Mouse (Mus musculus): ENCODE data around the gene Adcy5. TPM values are rescaled to one million over a fixed set of nuclear protein-coding genes. Genes with fewer than 3 reads are reported as not detected.

Gene Adcy5
- 2.5 and 2.8 TPM in 2 replicates for polyA plus RNA-seq (2016; fragmentation: Nextera tagmentation; extraction: Ambion mirVana)

DNA sequence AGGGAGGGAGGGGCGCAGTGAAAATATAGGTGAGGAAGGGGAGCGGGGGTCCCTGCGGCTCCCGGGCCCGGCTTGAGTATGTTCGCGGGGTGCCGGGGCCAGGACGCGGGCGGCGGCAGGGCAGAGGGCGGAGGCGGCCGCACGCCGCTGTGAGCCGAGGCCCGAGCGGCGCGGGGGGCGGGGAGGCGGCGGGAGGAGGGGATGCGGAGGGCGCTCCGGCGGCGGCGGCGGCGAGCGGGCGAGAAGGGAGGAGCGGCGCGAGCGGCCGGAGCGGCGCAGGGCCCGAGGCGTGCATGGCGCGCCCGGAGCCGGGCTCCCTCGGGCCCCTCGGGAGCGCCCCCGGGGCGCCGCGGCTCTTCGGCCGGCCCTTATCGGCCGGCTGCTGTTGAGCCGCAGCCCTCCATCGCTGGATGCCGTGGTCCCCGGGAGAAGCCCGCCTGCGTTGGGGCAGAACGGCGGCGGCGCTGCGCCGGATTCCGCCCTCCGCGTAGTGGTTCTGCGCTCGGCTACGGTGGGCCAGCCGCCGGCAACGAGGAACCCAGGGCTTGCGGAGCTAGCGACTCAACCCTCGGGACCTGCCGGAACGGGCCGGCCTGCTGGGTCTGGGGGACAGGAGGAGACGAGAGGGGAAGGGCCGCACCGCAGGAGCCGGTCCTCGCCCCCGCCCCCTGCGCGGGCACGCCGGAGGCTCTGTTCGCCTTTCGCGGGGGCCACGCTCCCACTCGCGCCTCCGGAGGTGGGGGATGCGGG is at the start of gene Adcy5:
Gene Adcy5 (plus strand): TSS at position 237 of the 750 bp plus-strand sequence.
- Histone ChIP-seq H3K9ac (peak within 1 kb of the TSS; percentile 80), H3K4me1 (peaks cover 38% of the 10 kb centered on the region), H3K36me3 (replicated peaks) (no peaks in the 10 kb centered on the region), H3K9me3 (no peaks in the 10 kb centered on the region), H3K4me2 (peak within 1 kb of the TSS; percentile 98), H3K4me3 (replicated peaks) (peak within 1 kb of the TSS; percentile 73), H3K27me3 (peaks cover 67% of the 10 kb centered on the region), H3K27ac (peak within 1 kb of the TSS; percentile 78)
- peak; percentile 69 for ATAC-seq (ENCODE audit: low FRiP score)
- 1% methylated on average over 54 of the region's 104 CpGs for WGBS

DNA sequence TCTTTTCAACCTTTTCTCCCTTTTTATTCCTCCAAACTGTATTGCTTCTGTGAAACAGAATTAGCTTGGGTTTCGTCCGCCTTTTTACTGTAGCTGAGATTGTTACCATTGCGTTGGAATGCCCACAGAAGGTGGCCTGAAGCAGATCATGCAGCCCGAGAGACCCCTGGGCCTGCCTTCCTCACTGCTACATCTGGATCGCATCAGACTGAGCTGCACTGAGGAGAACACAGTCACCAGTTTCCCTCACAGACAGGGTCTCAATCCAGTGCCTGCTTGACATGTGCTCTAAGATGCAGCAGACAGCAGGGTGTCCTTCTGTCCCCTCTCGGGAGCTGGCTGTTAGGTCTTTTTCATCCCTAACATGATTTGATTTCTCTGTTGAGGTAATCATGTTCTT is 46.7 kb upstream of the Adcy5 start:
- ATAC-seq (ENCODE audit: low FRiP score) = no peak
- Histone ChIP-seq H3K9me3 (no peaks in the 10 kb centered on the region), H3K27ac (no peak overlapping the region), H3K4me2 (no peak overlapping the region), H3K27me3 (no peaks in the 10 kb centered on the region), H3K4me1 (peaks cover 8% of the 10 kb centered on the region), H3K4me3 (replicated peaks) (no peak overlapping the region), H3K36me3 (replicated peaks) (peaks cover 16% of the 10 kb centered on the region; the same call in 1 of the 2 replicates), H3K9ac (no peak overlapping the region)
- 77% methylated on average over 6 of the region's 6 CpGs for WGBS

DNA sequence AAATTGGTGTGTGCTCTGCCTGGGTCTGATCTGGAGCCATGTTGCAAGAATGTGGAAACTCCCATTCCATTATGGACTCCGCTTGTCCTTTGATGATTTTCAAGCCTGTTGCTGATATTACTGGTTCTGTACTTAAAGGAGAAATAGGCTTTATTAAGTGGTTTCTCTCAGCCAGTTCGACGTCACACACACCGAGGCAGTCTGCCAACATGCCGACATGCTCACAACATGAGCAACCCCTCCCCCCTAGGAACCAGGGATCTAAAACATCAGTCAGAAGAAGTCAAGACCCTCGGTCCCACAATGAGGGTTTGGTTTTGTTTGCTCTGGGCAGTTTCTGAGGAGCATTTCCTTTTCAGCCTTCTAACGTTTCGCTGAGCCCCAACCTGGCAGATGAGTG is 45.5 kb upstream of the Adcy5 start:
- Histone ChIP-seq H3K4me1 (peaks cover 8% of the 10 kb centered on the region), H3K9me3 (no peaks in the 10 kb centered on the region), H3K4me2 (no peak overlapping the region), H3K36me3 (replicated peaks) (peaks cover 12% of the 10 kb centered on the region; the same call in 1 of the 2 replicates), H3K27me3 (no peaks in the 10 kb centered on the region), H3K9ac (no peak overlapping the region), H3K27ac (no peak overlapping the region), H3K4me3 (replicated peaks) (no peak overlapping the region)
- WGBS = 62% methylated on average over 8 of the region's 8 CpGs
- ATAC-seq (ENCODE audit: low FRiP score) = no peak

DNA sequence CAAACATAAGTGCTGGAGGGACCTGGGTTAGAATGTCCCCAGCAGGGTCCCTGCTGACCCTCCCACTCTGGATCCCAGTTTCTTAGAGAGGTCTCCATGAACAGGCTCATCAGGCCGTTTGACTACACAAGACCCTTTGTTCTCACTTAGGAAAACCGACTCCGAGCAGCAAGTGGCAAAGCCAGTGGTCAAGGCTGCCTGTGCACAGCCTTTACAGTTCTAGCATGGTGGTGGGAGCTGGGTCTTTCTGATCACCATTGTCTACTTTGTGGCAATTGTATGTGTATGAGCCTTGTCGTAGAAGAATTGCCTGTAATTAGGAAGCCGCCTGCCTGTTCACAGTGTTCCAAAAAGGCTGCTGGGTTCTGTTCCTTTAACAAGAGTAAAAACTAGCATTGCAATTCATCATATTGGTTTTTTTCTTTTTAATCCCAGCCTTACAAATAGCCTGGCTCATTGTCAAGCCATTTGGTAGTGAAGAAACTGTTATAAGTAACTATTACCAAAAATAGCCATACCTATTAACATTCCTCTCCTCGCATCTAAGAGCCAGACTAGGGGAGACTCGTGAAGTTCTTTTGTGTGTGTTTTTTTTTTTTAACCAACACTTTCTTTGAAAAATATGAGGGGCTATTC is 44.9 kb upstream of the Adcy5 start:
- Histone ChIP-seq H3K4me1 (peaks cover 8% of the 10 kb centered on the region), H3K27ac (0 out of 2 replicates have a peak overlapping the region, but pooled peaks have one; percentile 11), H3K4me2 (no peak overlapping the region), H3K4me3 (replicated peaks) (no peak overlapping the region), H3K36me3 (replicated peaks) (peaks cover 10% of the 10 kb centered on the region; the same call in 1 of the 2 replicates), H3K9ac (no peak overlapping the region), H3K9me3 (no peaks in the 10 kb centered on the region), H3K27me3 (no peaks in the 10 kb centered on the region)
- no peak for ATAC-seq (ENCODE audit: low FRiP score)
- WGBS = 25% methylated on average over 7 of the region's 7 CpGs

DNA sequence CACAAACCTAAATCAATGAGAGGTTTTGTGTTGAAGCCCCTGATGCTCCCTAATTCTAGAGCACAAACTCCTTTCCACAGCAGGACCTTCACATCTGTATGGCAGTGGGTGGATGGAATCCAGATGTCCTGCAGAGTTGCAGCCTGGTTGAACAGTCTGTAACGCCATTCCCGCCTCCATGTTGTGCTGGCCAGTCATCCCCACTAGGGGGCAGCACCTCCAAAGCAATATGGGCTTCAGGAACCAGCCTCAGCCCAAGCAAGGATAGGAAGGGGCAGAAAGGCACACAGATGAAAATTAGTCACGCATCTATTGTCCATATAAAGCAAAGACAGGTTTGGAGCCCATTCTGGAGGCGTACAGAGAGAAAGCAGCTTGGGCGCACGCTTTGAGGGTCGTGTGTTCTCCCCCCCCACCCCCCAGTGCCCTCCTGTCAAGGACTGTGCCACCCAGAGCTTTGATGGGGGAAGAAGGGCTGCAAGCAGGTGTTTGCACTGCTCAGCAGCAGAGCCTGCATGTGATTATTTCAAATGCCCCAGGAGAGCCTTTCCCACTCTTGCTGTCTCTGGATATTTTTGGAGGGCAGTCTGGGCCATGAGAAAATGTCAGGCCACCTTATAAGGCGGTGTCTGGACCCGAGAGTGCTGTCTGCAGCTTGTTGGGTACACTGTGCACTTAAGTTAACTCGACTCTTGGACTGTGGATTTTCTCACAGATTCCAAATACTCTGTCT is 44.1 kb upstream of the Adcy5 start:
- Histone ChIP-seq H3K27me3 (no peaks in the 10 kb centered on the region), H3K9ac (peak overlapping the region; percentile 38; the same call in 1 of the 2 replicates), H3K27ac (no peak overlapping the region), H3K4me2 (peak overlapping the region; percentile 32; the same call in 1 of the 2 replicates), H3K9me3 (no peaks in the 10 kb centered on the region), H3K4me1 (peaks cover 8% of the 10 kb centered on the region), H3K36me3 (replicated peaks) (peaks cover 10% of the 10 kb centered on the region; the same call in 1 of the 2 replicates), H3K4me3 (replicated peaks) (no peak overlapping the region)
- peak; percentile 91 for ATAC-seq (ENCODE audit: low FRiP score)
- 32% methylated on average over 10 of the region's 10 CpGs for WGBS

DNA sequence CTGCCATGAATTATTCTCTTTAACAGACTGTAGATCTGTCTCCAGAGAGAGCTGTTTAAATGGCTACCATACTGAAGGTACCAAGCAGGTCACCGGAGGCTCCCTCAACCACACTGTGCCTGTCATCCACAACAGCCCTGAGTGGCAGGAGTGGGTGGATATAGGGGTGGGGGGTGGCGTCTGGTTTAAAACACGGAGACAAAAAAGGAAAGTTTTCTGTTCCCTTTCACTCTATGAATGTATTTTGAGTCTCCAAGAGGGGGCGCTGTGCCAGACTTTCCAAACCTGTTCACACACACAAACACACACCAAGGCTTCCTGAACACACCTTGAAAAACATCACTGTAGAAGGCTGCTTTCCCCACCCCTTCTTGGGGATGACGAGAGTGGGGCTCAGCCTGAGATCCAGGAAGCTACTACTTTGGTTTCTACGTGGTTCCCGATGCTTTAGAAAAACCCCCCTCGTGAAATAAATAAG is 43.5 kb upstream of the Adcy5 start:
- H3K9me3 ChIP-seq = no peaks in the 10 kb centered on the region
- H3K4me1 ChIP-seq = peaks cover 8% of the 10 kb centered on the region
- H3K9ac ChIP-seq = no peak overlapping the region; the same call in 1 of the 2 replicates
- no peak overlapping the region for H3K27ac ChIP-seq
- H3K4me2 ChIP-seq = no peak overlapping the region
- 64% methylated on average over 8 of the region's 8 CpGs for WGBS
- ATAC-seq (ENCODE audit: low FRiP score) = no peak
- H3K4me3 ChIP-seq (replicated peaks) = no peak overlapping the region
- peaks cover 10% of the 10 kb centered on the region; the same call in 1 of the 2 replicates for H3K36me3 ChIP-seq (replicated peaks)
- H3K27me3 ChIP-seq = no peaks in the 10 kb centered on the region

DNA sequence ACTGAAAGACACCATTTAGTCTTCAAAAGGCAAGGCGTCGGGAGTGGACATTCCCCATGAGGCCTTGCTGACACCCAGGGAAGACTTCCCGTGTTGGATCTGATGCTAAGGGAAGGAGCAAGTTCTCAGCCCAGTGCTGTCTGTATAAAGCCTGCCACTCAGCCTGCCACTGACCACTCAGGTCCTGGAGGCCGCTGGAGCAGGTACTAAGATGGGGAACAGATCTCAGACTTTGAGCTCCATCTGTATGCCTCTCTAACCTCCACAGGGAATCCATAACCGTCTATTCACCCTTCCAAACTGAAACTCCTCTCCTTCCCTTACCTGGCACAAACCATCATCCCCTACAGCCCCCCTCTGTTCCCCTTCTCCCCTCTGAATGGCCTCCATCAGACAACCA is 41.2 kb upstream of the Adcy5 start:
- WGBS = 92% methylated on average over 5 of the region's 5 CpGs
- no peak overlapping the region for H3K4me3 ChIP-seq (replicated peaks)
- H3K4me1 ChIP-seq = peaks cover 8% of the 10 kb centered on the region
- H3K9me3 ChIP-seq = no peaks in the 10 kb centered on the region
- no peak overlapping the region for H3K4me2 ChIP-seq
- no peak overlapping the region for H3K9ac ChIP-seq
- ATAC-seq (ENCODE audit: low FRiP score) = no peak
- no peaks in the 10 kb centered on the region for H3K36me3 ChIP-seq (replicated peaks)
- no peaks in the 10 kb centered on the region for H3K27me3 ChIP-seq
- no peak overlapping the region for H3K27ac ChIP-seq

DNA sequence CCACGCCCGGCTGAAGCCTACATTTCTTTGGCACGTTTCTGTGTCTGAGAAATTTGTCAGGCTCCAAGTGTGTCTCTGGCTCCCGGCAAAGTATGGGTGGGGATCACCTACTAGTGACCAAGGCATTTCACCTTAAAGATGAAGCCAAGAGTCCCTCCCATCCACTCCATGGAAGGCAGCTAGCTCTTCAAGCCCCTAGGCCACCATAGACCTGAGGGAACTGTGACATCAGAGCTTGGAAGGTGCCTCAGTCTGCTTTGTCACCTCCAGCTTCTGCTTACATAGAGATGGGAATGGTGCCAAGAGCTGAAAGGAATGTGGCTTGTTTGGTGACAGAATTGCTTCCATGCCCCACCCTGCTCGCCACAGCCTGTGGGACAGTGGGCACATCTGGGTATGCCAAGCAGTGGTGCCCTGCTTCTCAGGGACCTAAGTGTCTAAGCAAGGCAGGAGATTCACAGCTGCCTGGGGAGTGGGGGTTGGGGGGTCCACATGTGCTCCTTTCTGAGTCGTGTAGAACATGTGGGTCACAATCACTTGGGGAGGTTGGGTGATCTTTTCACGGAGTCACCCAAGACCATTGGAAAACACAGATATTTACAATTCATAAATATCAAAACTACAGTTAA is 38.2 kb upstream of the Adcy5 start:
- H3K27ac ChIP-seq = no peak overlapping the region
- no peaks in the 10 kb centered on the region; the same call in 1 of the 2 replicates for H3K4me1 ChIP-seq
- H3K36me3 ChIP-seq (replicated peaks) = no peaks in the 10 kb centered on the region
- H3K9me3 ChIP-seq = no peaks in the 10 kb centered on the region
- H3K27me3 ChIP-seq = no peaks in the 10 kb centered on the region
- H3K9ac ChIP-seq = no peak overlapping the region
- ATAC-seq (ENCODE audit: low FRiP score) = no peak
- no peak overlapping the region for H3K4me2 ChIP-seq
- 87% methylated on average over 7 of the region's 7 CpGs for WGBS
- H3K4me3 ChIP-seq (replicated peaks) = no peak overlapping the region

DNA sequence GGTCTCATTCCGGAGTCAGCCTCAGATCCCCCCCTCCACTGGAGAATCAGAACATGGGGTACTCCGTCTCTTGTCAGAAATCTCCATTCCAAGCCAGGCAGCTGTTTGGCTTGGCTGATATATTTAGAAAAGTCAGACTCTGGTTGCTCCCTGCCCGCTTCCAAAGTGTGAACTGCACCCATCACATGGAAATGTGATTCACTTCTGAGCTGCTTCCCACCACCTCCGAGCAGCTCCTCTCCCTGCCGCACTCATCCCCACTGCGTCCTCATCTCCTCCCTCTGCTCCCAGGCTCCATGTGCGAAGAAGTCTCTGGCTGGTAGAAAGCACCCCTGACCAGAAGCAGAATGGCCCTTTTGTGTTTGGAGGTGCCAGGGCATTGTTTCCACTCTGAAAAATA is 37.2 kb upstream of the Adcy5 start:
- Histone ChIP-seq H3K4me3 (replicated peaks) (no peak overlapping the region), H3K36me3 (replicated peaks) (no peaks in the 10 kb centered on the region), H3K27ac (no peak overlapping the region), H3K4me2 (no peak overlapping the region), H3K27me3 (no peaks in the 10 kb centered on the region), H3K9me3 (no peaks in the 10 kb centered on the region), H3K9ac (no peak overlapping the region), H3K4me1 (no peaks in the 10 kb centered on the region; the same call in 1 of the 2 replicates)
- ATAC-seq (ENCODE audit: low FRiP score) = no peak
- WGBS = 73% methylated on average over 7 of the region's 7 CpGs

DNA sequence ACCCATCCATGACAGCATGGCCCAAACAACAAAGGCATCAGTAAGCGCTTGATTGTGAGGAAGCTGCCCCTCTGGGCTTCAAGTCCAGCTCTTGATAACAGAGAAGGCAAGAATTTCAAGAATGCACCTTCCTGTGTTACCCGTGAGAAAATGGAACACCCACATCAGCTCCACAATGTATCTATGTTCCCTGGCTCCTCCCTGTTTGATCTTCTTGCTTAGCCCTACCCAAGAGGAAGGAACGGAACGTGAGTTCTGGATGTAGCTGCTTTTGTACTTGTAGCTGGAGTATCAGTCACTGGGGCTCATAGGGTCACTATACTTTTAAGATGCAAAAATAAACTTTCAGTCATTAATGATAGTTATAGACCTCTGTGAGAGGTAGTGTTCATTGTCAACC is 34.1 kb upstream of the Adcy5 start:
- Histone ChIP-seq H3K27ac (no peak overlapping the region), H3K4me2 (no peak overlapping the region), H3K4me3 (replicated peaks) (no peak overlapping the region), H3K36me3 (replicated peaks) (no peaks in the 10 kb centered on the region), H3K4me1 (no peaks in the 10 kb centered on the region), H3K9me3 (no peaks in the 10 kb centered on the region), H3K27me3 (peaks cover 5% of the 10 kb centered on the region; the same call in 1 of the 2 replicates), H3K9ac (no peak overlapping the region)
- no peak for ATAC-seq (ENCODE audit: low FRiP score)
- WGBS = 83% methylated on average over 4 of the region's 4 CpGs

DNA sequence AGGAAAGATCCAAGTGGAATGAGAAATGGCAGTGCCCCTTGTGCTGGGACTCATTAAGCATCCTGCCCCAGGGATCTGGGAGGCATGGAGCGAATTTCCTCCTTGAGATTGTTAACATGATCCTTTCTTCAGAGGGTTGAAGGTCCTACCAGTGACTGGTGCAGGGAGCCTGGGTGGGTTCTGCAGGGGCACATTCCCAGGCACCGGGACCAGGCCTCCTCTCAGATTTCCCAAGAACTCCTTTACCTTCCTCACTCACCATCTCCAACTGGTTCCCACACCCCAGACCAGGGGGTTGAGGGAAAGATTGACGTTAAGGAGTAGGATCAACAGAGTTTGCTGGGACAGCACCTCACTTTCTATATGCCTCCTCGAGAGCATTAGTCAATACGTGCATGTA is 27.4 kb upstream of the Adcy5 start:
- H3K4me1 ChIP-seq = no peaks in the 10 kb centered on the region
- H3K27me3 ChIP-seq = peaks cover 5% of the 10 kb centered on the region; the same call in 1 of the 2 replicates
- no peaks in the 10 kb centered on the region for H3K36me3 ChIP-seq (replicated peaks)
- no peak overlapping the region for H3K4me2 ChIP-seq
- H3K9me3 ChIP-seq = no peaks in the 10 kb centered on the region
- no peak overlapping the region for H3K27ac ChIP-seq
- no peak overlapping the region for H3K9ac ChIP-seq
- WGBS = 79% methylated on average over 5 of the region's 5 CpGs
- ATAC-seq (ENCODE audit: low FRiP score) = no peak
- H3K4me3 ChIP-seq (replicated peaks) = no peak overlapping the region

DNA sequence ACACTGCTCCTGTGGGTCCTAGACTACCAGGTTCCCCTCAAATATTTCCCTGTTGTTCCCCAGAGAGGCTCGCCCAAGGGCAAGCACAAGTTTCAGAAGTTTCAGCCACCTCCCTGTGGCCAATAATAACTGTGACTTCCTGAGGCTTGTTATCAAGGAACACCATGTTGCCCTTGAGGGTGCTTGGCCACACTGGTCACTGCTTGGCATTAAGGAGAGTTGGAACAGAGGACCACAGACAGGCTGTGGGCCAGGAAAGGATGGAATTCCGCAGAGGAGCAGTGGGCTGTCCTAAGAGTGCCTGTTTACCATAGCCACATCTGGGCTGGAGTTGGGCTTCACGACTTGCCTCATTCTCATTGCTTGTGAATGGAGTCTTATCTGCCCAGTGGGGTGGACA is 24.5 kb upstream of the Adcy5 start:
- Histone ChIP-seq H3K9me3 (no peaks in the 10 kb centered on the region), H3K27me3 (no peaks in the 10 kb centered on the region), H3K9ac (no peak overlapping the region), H3K4me1 (no peaks in the 10 kb centered on the region), H3K36me3 (replicated peaks) (no peaks in the 10 kb centered on the region), H3K4me3 (replicated peaks) (no peak overlapping the region), H3K27ac (no peak overlapping the region), H3K4me2 (no peak overlapping the region)
- no peak for ATAC-seq (ENCODE audit: low FRiP score)
- 79% methylated on average over 3 of the region's 3 CpGs for WGBS

All from forebrain, embryonic 12.5 days (tissue).